Mouse (Mus musculus) MEL (cell line): ENCODE results near the gene Bex3. TPM values are rescaled to one million over a fixed set of nuclear protein-coding genes. Genes with fewer than 3 reads are reported as not detected.

Experiments used
- DNase-seq: peaks from one replicate; pipeline ENCODE4 v3.0.0; 2011; ENCODE audit warnings: low read depth, low spot score
- H3K27ac ChIP-seq: 2 replicates; pipeline ENCODE4 v1.5.1; 2012; ENCODE audit warnings: low read depth, mild to moderate bottlenecking, control low read depth, low read length, moderate library complexity; ENCODE audit not compliant: control insufficient read depth
- H3K27me3 ChIP-seq, 2 experiments: fragments of 150-350 bp in 1 of 2; sonication (generic) in 1 of 2; 2 replicates each; pipeline ENCODE4 v1.6.1; 2012; ENCODE audit warnings: low read length in 2 of 2, mild to moderate bottlenecking in 2 of 2, improper control_type of control experiment in 1 of 2, moderate library complexity in 1 of 2; ENCODE audit not compliant: insufficient read depth in 2 of 2, control insufficient read depth in 1 of 2
- H3K36me3 ChIP-seq, 2 experiments: 2 replicates each; pipeline ENCODE4 v1.6.1; 2012 to 2014; ENCODE audit warnings: low read length in 2 of 2, improper control_type of control experiment in 1 of 2, inconsistent platforms in 1 of 2, mild to moderate bottlenecking in 1 of 2; ENCODE audit not compliant: insufficient read depth in 2 of 2, control insufficient read depth in 1 of 2
- H3K4me1 ChIP-seq, 2 experiments: fragments of 150-350 bp in 1 of 2; sonication (generic) in 1 of 2; 2 replicates each; pipeline ENCODE4 v1.6.1; 2012; ENCODE audit warnings: low read length in 2 of 2, improper control_type of control experiment in 1 of 2, mild to moderate bottlenecking in 1 of 2; ENCODE audit not compliant: insufficient read depth in 2 of 2, control insufficient read depth in 1 of 2
- H3K4me3 ChIP-seq, 2 experiments: fragments of 150-350 bp in 1 of 2; sonication (generic) in 1 of 2; 2 replicates each; pipeline ENCODE4 v1.5.1; 2012; ENCODE audit warnings: low read depth in 2 of 2, low read length in 2 of 2, mild to moderate bottlenecking in 2 of 2, moderate library complexity in 2 of 2, control low read depth in 1 of 2, improper control_type of control experiment in 1 of 2; ENCODE audit not compliant: control insufficient read depth in 1 of 2, insufficient read depth in 1 of 2
- H3K79me2 ChIP-seq: 2 replicates; pipeline ENCODE4 v1.6.1; 2012; ENCODE audit warnings: mild to moderate bottlenecking, low read length, moderate library complexity; ENCODE audit not compliant: control insufficient read depth, poor library complexity, insufficient read depth
- H3K9ac ChIP-seq: 2 replicates; pipeline ENCODE4 v1.6.1; 2012; ENCODE audit warnings: low read depth, mild to moderate bottlenecking, control low read depth, low read length, moderate library complexity; ENCODE audit not compliant: control insufficient read depth, poor library complexity, severe bottlenecking
- H3K9me3 ChIP-seq: fragments of 150-350 bp; sonication (generic); replicated peaks from 2 replicates; pipeline ENCODE4 v1.6.1; 2012; ENCODE audit warnings: mild to moderate bottlenecking, low read length, improper control_type of control experiment, moderate library complexity; ENCODE audit not compliant: insufficient read depth
- CHD1 ChIP-seq: IDR thresholded peaks from 2 replicates; pipeline ENCODE4 v1.6.1; 2012; ENCODE audit warnings: low read depth, mild to moderate bottlenecking, inconsistent platforms, low read length, improper control_type of control experiment
- CTCF ChIP-seq, 3 experiments: IDR thresholded peaks in 2 of 3; conservative IDR thresholded peaks in 1 of 3; 2 replicates each; pipeline ENCODE4 v1.5.1; 2011 to 2012; ENCODE audit warnings: low read length in 3 of 3, low read depth in 2 of 3, mild to moderate bottlenecking in 2 of 3, improper control_type of control experiment in 1 of 3, inconsistent platforms in 1 of 3, mixed read lengths in 1 of 3, moderate library complexity in 1 of 3; ENCODE audit not compliant: control insufficient read depth in 1 of 3, insufficient read depth in 1 of 3, poor library complexity in 1 of 3, severe bottlenecking in 1 of 3
- ELF1 ChIP-seq: IDR thresholded peaks from 2 replicates; pipeline ENCODE4 v1.6.1; 2014; ENCODE audit warnings: low read depth, mild to moderate bottlenecking, inconsistent platforms, low read length, improper control_type of control experiment, moderate library complexity
- EP300 ChIP-seq, 2 experiments: IDR thresholded peaks; 2 replicates each; pipeline ENCODE4 v1.6.1; 2011; ENCODE audit warnings: improper control_type of control experiment in 2 of 2, low read length in 2 of 2, low read depth in 1 of 2, mild to moderate bottlenecking in 1 of 2
- ETS1 ChIP-seq: IDR thresholded peaks from 2 replicates; pipeline ENCODE4 v1.6.1; 2012; ENCODE audit warnings: low read depth, mild to moderate bottlenecking, inconsistent platforms, low read length, improper control_type of control experiment, moderate library complexity
- GABPA ChIP-seq: IDR thresholded peaks from 2 replicates; pipeline ENCODE4 v1.6.1; 2012; ENCODE audit warnings: low read depth, mild to moderate bottlenecking, inconsistent platforms, low read length, improper control_type of control experiment, moderate library complexity
- HCFC1 ChIP-seq: IDR thresholded peaks from 2 replicates; pipeline ENCODE4 v1.6.1; 2012; ENCODE audit warnings: low read depth, mild to moderate bottlenecking, inconsistent platforms, low read length, improper control_type of control experiment, moderate library complexity
- JUND ChIP-seq: IDR thresholded peaks from 2 replicates; pipeline ENCODE4 v1.6.1; 2011; ENCODE audit warnings: low read depth, mild to moderate bottlenecking, improper control_type of control experiment, low read length
- MYB ChIP-seq: IDR thresholded peaks from 2 replicates; pipeline ENCODE4 v1.6.1; 2011; ENCODE audit warnings: mild to moderate bottlenecking, low read depth, low read length, improper control_type of control experiment
- MYC ChIP-seq: IDR thresholded peaks from 2 replicates; pipeline ENCODE4 v1.6.1; 2011; ENCODE audit warnings: low read depth, mild to moderate bottlenecking, low read length, improper control_type of control experiment, moderate library complexity
- POLR2A ChIP-seq, 2 experiments: IDR thresholded peaks; 2 replicates each; pipeline ENCODE4 v1.6.1; 2011 to 2012; ENCODE audit warnings: low read length in 2 of 2, mild to moderate bottlenecking in 2 of 2, control low read depth in 1 of 2, improper control_type of control experiment in 1 of 2, low read depth in 1 of 2, moderate library complexity in 1 of 2; ENCODE audit not compliant: control insufficient read depth in 1 of 2, insufficient read depth in 1 of 2, poor library complexity in 1 of 2
- POLR2AphosphoS5 ChIP-seq: IDR thresholded peaks from 2 replicates; pipeline ENCODE4 v1.6.1; 2012; ENCODE audit warnings: low read depth, borderline replicate concordance, mild to moderate bottlenecking, inconsistent platforms, low read length, moderate library complexity, mixed read lengths
- RAD21 ChIP-seq: IDR thresholded peaks from 2 replicates; pipeline ENCODE4 v1.6.1; 2011; ENCODE audit warnings: mild to moderate bottlenecking, low read depth, low read length, improper control_type of control experiment
- SIN3A ChIP-seq: IDR thresholded peaks from 2 replicates; pipeline ENCODE4 v1.6.1; 2012; ENCODE audit warnings: low read length, improper control_type of control experiment, inconsistent platforms
- SMC3 ChIP-seq: IDR thresholded peaks from 2 replicates; pipeline ENCODE4 v1.6.1; 2011; ENCODE audit warnings: low read depth, low read length, improper control_type of control experiment
- TAL1 ChIP-seq: IDR thresholded peaks from 2 replicates; pipeline ENCODE4 v1.6.1; 2012; ENCODE audit warnings: mild to moderate bottlenecking, inconsistent platforms, low read length, moderate library complexity, mixed read lengths
- TBP ChIP-seq: IDR thresholded peaks from 2 replicates; pipeline ENCODE4 v1.8.0; 2011; ENCODE audit warnings: low read depth, low read length, improper control_type of control experiment
- TCF12 ChIP-seq: IDR thresholded peaks from 2 replicates; pipeline ENCODE4 v1.6.1; 2014; ENCODE audit warnings: low read depth, mild to moderate bottlenecking, inconsistent platforms, low read length, improper control_type of control experiment, moderate library complexity
- USF1 ChIP-seq: IDR thresholded peaks from 2 replicates; pipeline ENCODE4 v1.6.1; 2014; ENCODE audit warnings: low read depth, mild to moderate bottlenecking, inconsistent platforms, low read length, improper control_type of control experiment, moderate library complexity
- ZC3H11A ChIP-seq: IDR thresholded peaks from 2 replicates; pipeline ENCODE4 v1.6.1; 2012; ENCODE audit warnings: low read depth, mild to moderate bottlenecking, inconsistent platforms, low read length, improper control_type of control experiment
- polyA plus RNA-seq, 2 experiments: library from polyadenylated mRNA; stranded (reverse) in 1 of 2; unstranded in 1 of 2; fragments of >175 nt in 1 of 2; fragments of >200 nt in 1 of 2; gene quantifications; 2 replicates each; pipeline versions ENCODE4 v1.2.1 to v1.2.4; 2012; ENCODE audit warnings: low replicate concordance in 2 of 2, low read depth in 1 of 2; ENCODE audit not compliant: insufficient read length in 2 of 2, insufficient read depth in 1 of 2, missing spikeins in 1 of 2
- total RNA-seq: library from RNA; depleted of rRNA; stranded (reverse); fragments of 300-350 nt; gene quantifications from 2 replicates; pipeline ENCODE4 v1.2.3, GENCODE M21; 2012

Bex3 gene
- total and polyA plus RNA-seq, 3 experiments, result 153 to 326 TPM; not detected in 1

- TF ChIP-seq POLR2AphosphoS5, result no peak
- TF ChIP-seq GABPA, result no peak
- no peaks in the 10 kb centered on the region; a peak in 2 of 4 replicates for H3K27me3 ChIP-seq
- H3K4me1 ChIP-seq, result no peaks in the 10 kb centered on the region
- H3K79me2 ChIP-seq, result no peaks in the 10 kb centered on the region
- H3K9ac ChIP-seq, result no peak overlapping the region
- H3K36me3 ChIP-seq, result no peaks in the 10 kb centered on the region
- no peak overlapping the region for H3K4me3 ChIP-seq
- no peak overlapping the region for H3K27ac ChIP-seq
- H3K9me3 ChIP-seq, result no peaks in the 10 kb centered on the region
- no peak for DNase-seq
These were observed 43.2 kb downstream of the Bex3 start for GRCm38 (mm10) chrX:136313303-136313702.

- DNase-seq, result no peak
- TF ChIP-seq HCFC1, result no peak
- no peak for TF ChIP-seq SMC3
- TF ChIP-seq POLR2A (IDR thresholded peaks at IDR 0.05; ENCODE audit: control insufficient read depth in 1 of 2, insufficient read depth in 1 of 2, low read depth in 1 of 2, low read length in 2 of 2, poor library complexity in 1 of 2), result no peak
- no peak for TF ChIP-seq USF1
- TF ChIP-seq ELF1, result no peak
- TF ChIP-seq MYB, result no peak
- TF ChIP-seq EP300 (IDR thresholded peaks at IDR 0.05; ENCODE audit: low read depth in 1 of 2, low read length in 2 of 2), result no peak
- TF ChIP-seq CTCF (IDR thresholded peaks at IDR 0.05 in 2 of 3, conservative IDR thresholded peaks at IDR 0.05 in 1 of 3; ENCODE audit: control insufficient read depth in 1 of 3, insufficient read depth in 1 of 3, low read depth in 2 of 3, low read length in 3 of 3, poor library complexity in 1 of 3, severe bottlenecking in 1 of 3), result no peak
- no peak for TF ChIP-seq ZC3H11A
- TF ChIP-seq TBP, result no peak
- TF ChIP-seq TCF12, result no peak
- TF ChIP-seq CHD1, result no peak
- no peak for TF ChIP-seq SIN3A
- no peak for TF ChIP-seq RAD21
- no peak for TF ChIP-seq MYC
- TF ChIP-seq POLR2AphosphoS5, result no peak
- TF ChIP-seq TAL1, result no peak
- no peak for TF ChIP-seq JUND
- TF ChIP-seq ETS1, result no peak
- Histone ChIP-seq H3K27ac (no peak overlapping the region), H3K9me3 (no peaks in the 10 kb centered on the region), H3K4me1 (no peaks in the 10 kb centered on the region), H3K9ac (no peak overlapping the region), H3K4me3 (no peak overlapping the region), H3K36me3 (no peaks in the 10 kb centered on the region), H3K27me3 (no peaks in the 10 kb centered on the region; a peak in 2 of 4 replicates), H3K79me2 (no peaks in the 10 kb centered on the region)
These were observed 43.9 kb downstream of the Bex3 start for GRCm38 (mm10) chrX:136313792-136314564.
